Mouse (Mus musculus) hindbrain, embryonic 16.5 days (tissue): ENCODE results near the gene Duoxa1. TPM values are rescaled to one million over a fixed set of nuclear protein-coding genes. Genes with fewer than 3 reads are reported as not detected.

ENCODE experiments used
- ATAC-seq: fragments of 200-750 bp; cut with Nextera tagmentation; 2 replicates; pipeline ENCODE4 v1.8.0; 2017; ENCODE audit warnings: moderate TSS enrichment, moderate library complexity
- H3K27ac ChIP-seq: fragments of 300-500 bp; sonication (generic); 2 replicates; pipeline ENCODE4 v1.5.1; 2014; ENCODE audit warnings: low read depth, mild to moderate bottlenecking, control low read depth, low read length, moderate library complexity
- H3K27me3 ChIP-seq: fragments of 300-500 bp; sonication (generic); replicated peaks from 2 replicates; pipeline ENCODE4 v1.6.1; 2014; ENCODE audit warnings: low read length; ENCODE audit not compliant: control insufficient read depth, insufficient read depth
- H3K36me3 ChIP-seq: fragments of 300-500 bp; sonication (generic); 2 replicates; pipeline ENCODE4 v1.6.1; 2014; ENCODE audit warnings: mild to moderate bottlenecking, low read length, moderate library complexity, mixed read lengths; ENCODE audit not compliant: control insufficient read depth, insufficient read depth
- H3K4me1 ChIP-seq: fragments of 300-500 bp; sonication (generic); 2 replicates; pipeline ENCODE4 v1.6.1; 2014; ENCODE audit warnings: low read depth, low read length; ENCODE audit not compliant: control insufficient read depth, insufficient read depth
- H3K4me2 ChIP-seq: fragments of 300-500 bp; sonication (generic); 2 replicates; pipeline ENCODE4 v1.6.1; 2014; ENCODE audit warnings: mild to moderate bottlenecking, low read length, control low read depth, moderate library complexity
- H3K4me3 ChIP-seq: fragments of 300-500 bp; sonication (generic); 2 replicates; pipeline ENCODE4 v1.5.1; 2014; ENCODE audit warnings: mild to moderate bottlenecking, low read length, control low read depth, moderate library complexity
- H3K9ac ChIP-seq: fragments of 300-500 bp; sonication (generic); 2 replicates; pipeline ENCODE4 v1.6.1; 2014; ENCODE audit warnings: low read depth, mild to moderate bottlenecking, control low read depth, low read length, moderate library complexity
- H3K9me3 ChIP-seq: fragments of 300-500 bp; sonication (generic); 2 replicates; pipeline ENCODE4 v1.6.1; 2014; ENCODE audit warnings: mild to moderate bottlenecking, low read length, moderate library complexity; ENCODE audit not compliant: control insufficient read depth
- WGBS: fragments of 180-500 bp; shearing (Covaris S2); extraction: QIAGEN DNeasy Blood & Tissue Kit; methylation state at CpG from one replicate; pipeline ENCODE4 v1.1.7; 2014; 5-methylcytosine and 5-hydroxymethylcytosine counted together
- polyA plus RNA-seq: library from polyadenylated mRNA; unstranded; fragments of >200 nt; fragmentation: Nextera tagmentation; extraction: Ambion mirVana; gene quantifications from 2 replicates; pipeline ENCODE4 v1.2.1, GENCODE M21; 2015

The Duoxa1 gene
- polyA plus RNA-seq = 0.26 and 0.27 TPM in 2 replicates

- Histone ChIP-seq H3K4me3 (peak within 1 kb of the TSS; percentile 22), H3K9ac (no peak within 1 kb of the TSS), H3K27ac (no peak within 1 kb of the TSS), H3K9me3 (no peaks in the 10 kb centered on the region), H3K4me1 (peaks cover 3% of the 10 kb centered on the region), H3K4me2 (peak within 1 kb of the TSS; percentile 48), H3K36me3 (no peaks in the 10 kb centered on the region), H3K27me3 (peaks cover 8% of the 10 kb centered on the region)
- no peak for ATAC-seq
- WGBS = 3% methylated on average over 24 of the region's 24 CpGs
Measured at GRCm38 (mm10) chr2:122313536-122313935, at the start of gene Duoxa1. TSS of gene Duoxa1 (minus strand) at chr2:122313730.

- H3K27ac ChIP-seq = 0 out of 2 replicates have a peak overlapping the region, but pooled peaks have one; percentile 27
- ATAC-seq = no peak
- no peak overlapping the region for H3K4me3 ChIP-seq
- no peaks in the 10 kb centered on the region for H3K27me3 ChIP-seq
- no peaks in the 10 kb centered on the region for H3K36me3 ChIP-seq
- H3K4me2 ChIP-seq = no peak overlapping the region
- no peak overlapping the region for H3K9ac ChIP-seq
- H3K4me1 ChIP-seq = peaks cover 25% of the 10 kb centered on the region
- no peaks in the 10 kb centered on the region for H3K9me3 ChIP-seq
- whole genome bisulfite sequencing = 77% methylated on average over 13 of the region's 13 CpGs
Measured at GRCm38 (mm10) chr2:122362622-122363523, 49.3 kb upstream of the Duoxa1 start.

- peaks cover 17% of the 10 kb centered on the region for H3K4me1 ChIP-seq
- 57% methylated on average over 10 of the region's 10 CpGs for WGBS
- H3K4me3 ChIP-seq = no peak overlapping the region
- no peak overlapping the region; the same call in 1 of the 2 replicates for H3K9ac ChIP-seq
- H3K27ac ChIP-seq = 0 out of 2 replicates have a peak overlapping the region, but pooled peaks have one; percentile 27
- H3K4me2 ChIP-seq = no peak overlapping the region
- H3K27me3 ChIP-seq = no peaks in the 10 kb centered on the region
- ATAC-seq = no peak
- no peaks in the 10 kb centered on the region for H3K9me3 ChIP-seq
- H3K36me3 ChIP-seq = peaks cover 2% of the 10 kb centered on the region; the same call in 1 of the 2 replicates
Measured at GRCm38 (mm10) chr2:122361868-122362621, 48.5 kb upstream of the Duoxa1 start.

GRCm38 (mm10) chr2:122361181-122361580 lies 47.7 kb upstream of the Duoxa1 start:
- H3K27ac ChIP-seq = no peak overlapping the region
- no peak overlapping the region for H3K4me2 ChIP-seq
- no peak overlapping the region for H3K4me3 ChIP-seq
- 91% methylated on average over 6 of the region's 6 CpGs for WGBS
- H3K36me3 ChIP-seq = peaks cover 5% of the 10 kb centered on the region; the same call in 1 of the 2 replicates
- H3K27me3 ChIP-seq = no peaks in the 10 kb centered on the region
- no peaks in the 10 kb centered on the region for H3K9me3 ChIP-seq
- peaks cover 8% of the 10 kb centered on the region for H3K4me1 ChIP-seq
- H3K9ac ChIP-seq = no peak overlapping the region
- ATAC-seq = no peak

- 87% methylated on average over 6 of the region's 6 CpGs for WGBS
- no peaks in the 10 kb centered on the region for H3K9me3 ChIP-seq
- peaks cover 5% of the 10 kb centered on the region; the same call in 1 of the 2 replicates for H3K36me3 ChIP-seq
- H3K9ac ChIP-seq = no peak overlapping the region
- H3K27me3 ChIP-seq = no peaks in the 10 kb centered on the region
- no peak overlapping the region for H3K4me2 ChIP-seq
- no peak for ATAC-seq
- peaks cover 4% of the 10 kb centered on the region for H3K4me1 ChIP-seq
- no peak overlapping the region for H3K4me3 ChIP-seq
- no peak overlapping the region for H3K27ac ChIP-seq
Measured at GRCm38 (mm10) chr2:122360310-122360709, 46.8 kb upstream of the Duoxa1 start.

GRCm38 (mm10) chr2:122356187-122356586 lies 42.7 kb upstream of the Duoxa1 start:
- WGBS = 78% methylated on average over 3 of the region's 3 CpGs
- H3K4me2 ChIP-seq = no peak overlapping the region
- H3K4me1 ChIP-seq = peaks cover 25% of the 10 kb centered on the region
- H3K4me3 ChIP-seq = no peak overlapping the region
- H3K36me3 ChIP-seq = peaks cover 5% of the 10 kb centered on the region; the same call in 1 of the 2 replicates
- H3K9me3 ChIP-seq = no peaks in the 10 kb centered on the region
- H3K9ac ChIP-seq = no peak overlapping the region
- no peaks in the 10 kb centered on the region for H3K27me3 ChIP-seq
- no peak overlapping the region for H3K27ac ChIP-seq
- ATAC-seq = no peak

GRCm38 (mm10) chr2:122355389-122355788 lies 41.9 kb upstream of the Duoxa1 start:
- Histone ChIP-seq H3K9ac (no peak overlapping the region), H3K27ac (no peak overlapping the region), H3K27me3 (no peaks in the 10 kb centered on the region), H3K36me3 (peaks cover 5% of the 10 kb centered on the region; the same call in 1 of the 2 replicates), H3K4me1 (peaks cover 29% of the 10 kb centered on the region), H3K9me3 (no peaks in the 10 kb centered on the region), H3K4me2 (no peak overlapping the region), H3K4me3 (no peak overlapping the region)
- ATAC-seq = no peak
- 93% methylated on average over 5 of the region's 5 CpGs for WGBS

GRCm38 (mm10) chr2:122354191-122354929 lies 40.8 kb upstream of the Duoxa1 start:
- Histone ChIP-seq H3K4me1 (peaks cover 36% of the 10 kb centered on the region), H3K27ac (no peak overlapping the region), H3K4me3 (no peak overlapping the region), H3K9ac (no peak overlapping the region), H3K4me2 (no peak overlapping the region), H3K36me3 (peaks cover 5% of the 10 kb centered on the region; the same call in 1 of the 2 replicates), H3K9me3 (no peaks in the 10 kb centered on the region), H3K27me3 (no peaks in the 10 kb centered on the region)
- ATAC-seq = no peak
- WGBS = 52% methylated on average over 12 of the region's 12 CpGs
